Mouse (Mus musculus) cerebellum, adult 2 months (tissue): ENCODE data around the gene Cdk19.

ENCODE experiments used
- CTCF ChIP-seq: fragments of 200-500 bp; IDR thresholded peaks from 2 replicates; pipeline ENCODE4 v1.5.1; 2011; ENCODE audit warnings: low read depth, mild to moderate bottlenecking, control low read depth, low read length, moderate library complexity, borderline replicate concordance; ENCODE audit not compliant: insufficient read depth
- POLR2A ChIP-seq: fragments of 200-500 bp; IDR thresholded peaks from 2 replicates; pipeline ENCODE4 v1.6.1; 2011; ENCODE audit warnings: low read length, control low read depth, borderline replicate concordance; ENCODE audit not compliant: insufficient read depth

DNA sequence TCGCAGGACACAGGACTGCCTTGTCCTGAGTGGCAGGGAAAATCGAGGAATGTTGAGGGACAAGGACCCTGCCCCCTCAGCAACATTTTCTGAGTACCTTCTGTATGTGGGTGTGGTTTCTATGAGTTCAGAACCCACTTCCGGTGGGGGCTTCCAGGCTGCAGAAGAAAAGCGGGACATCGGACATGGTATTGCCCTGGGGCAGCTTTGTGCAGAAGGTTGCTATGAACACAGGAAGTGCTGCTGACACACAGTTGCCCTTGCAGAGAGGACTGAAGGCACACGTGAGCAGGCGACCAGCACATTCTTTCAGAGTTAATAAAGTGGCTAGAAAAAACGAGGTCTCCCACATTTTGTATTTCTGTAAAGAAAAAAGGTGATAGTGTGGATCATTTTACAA lies 188.2 kb downstream of the Cdk19 start:
- TF ChIP-seq POLR2A = no peak
- no peak for TF ChIP-seq CTCF
